Mouse (Mus musculus) small intestine, adult 2 months (tissue): ENCODE measurements around the gene Phactr3.

ENCODE experiments used
- CTCF ChIP-seq: fragments of 200-500 bp; IDR thresholded peaks from 2 replicates; pipeline ENCODE4 v1.5.1; 2012; ENCODE audit warnings: low read depth, mild to moderate bottlenecking, control low read depth, inconsistent platforms, low read length, moderate library complexity, mixed read lengths; ENCODE audit not compliant: insufficient replicate concordance, insufficient read length; ENCODE audit errors: extremely low read depth
- POLR2A ChIP-seq: fragments of 200-500 bp; IDR thresholded peaks from 2 replicates; pipeline ENCODE4 v1.6.1; 2012; ENCODE audit warnings: low read depth, mild to moderate bottlenecking, control low read depth, inconsistent platforms, low read length, moderate library complexity

DNA sequence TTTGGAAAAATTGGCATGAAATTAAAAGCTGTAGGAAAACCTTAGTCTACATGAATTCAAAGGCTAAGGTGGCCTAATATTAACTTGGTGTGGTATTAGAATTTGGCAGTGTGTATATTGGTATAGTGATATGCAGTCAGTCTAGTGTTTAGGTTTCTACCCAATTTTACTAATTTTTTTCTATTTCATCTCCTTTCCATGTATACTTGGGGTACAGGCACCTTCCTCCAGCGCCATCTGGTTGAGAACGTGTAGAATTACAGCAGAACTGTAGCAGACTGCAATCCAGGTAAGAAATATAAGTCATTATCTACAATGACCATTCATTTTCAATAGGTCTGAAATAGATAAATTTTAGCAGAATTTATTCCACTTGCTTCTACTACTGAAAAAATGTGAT, 220.3 kb downstream of the Phactr3 start:
- TF ChIP-seq CTCF (no peak), POLR2A (no peak)
